Mouse (Mus musculus) neural tube, embryonic 14.5 days (tissue): ENCODE measurements at regions not wholly inside any gene's neighbourhood (a gene's known extent, or its start where the extent isn't known, plus 50 kb on each side); places are given as distances from the start of the nearest gene placed in this dataset.

Experiments
- ATAC-seq: fragments of 200-750 bp; cut with Nextera tagmentation; 2 replicates; pipeline ENCODE4 v1.8.0; 2017; ENCODE audit warnings: low read depth, mild to moderate bottlenecking, moderate TSS enrichment, moderate library complexity
- H3K27ac ChIP-seq: fragments of 300-500 bp; sonication (generic); 2 replicates; pipeline ENCODE4 v1.5.1; 2014; ENCODE audit warnings: low read depth, mild to moderate bottlenecking, control low read depth, low read length, moderate library complexity, mixed read lengths
- H3K27me3 ChIP-seq: fragments of 300-500 bp; sonication (generic); 2 replicates; pipeline ENCODE4 v1.6.1; 2014; ENCODE audit warnings: low read length; ENCODE audit not compliant: control insufficient read depth, insufficient read depth
- H3K36me3 ChIP-seq: fragments of 300-500 bp; sonication (generic); 2 replicates; pipeline ENCODE4 v1.6.1; 2014; ENCODE audit warnings: low read length, mixed read lengths; ENCODE audit not compliant: control insufficient read depth, insufficient read depth
- H3K4me1 ChIP-seq: fragments of 300-500 bp; sonication (generic); 2 replicates; pipeline ENCODE4 v1.6.1; 2014; ENCODE audit warnings: low read length; ENCODE audit not compliant: control insufficient read depth, insufficient read depth
- H3K4me2 ChIP-seq: fragments of 300-500 bp; sonication (generic); 2 replicates; pipeline ENCODE4 v1.6.1; 2014; ENCODE audit warnings: mild to moderate bottlenecking, low read depth, low read length, control low read depth
- H3K4me3 ChIP-seq: fragments of 300-500 bp; sonication (generic); 2 replicates; pipeline ENCODE4 v1.5.1; 2014; ENCODE audit warnings: low read depth, low read length, control low read depth, mixed read lengths
- H3K9ac ChIP-seq: fragments of 300-500 bp; sonication (generic); replicated peaks from 2 replicates; pipeline ENCODE4 v1.6.1; 2014; ENCODE audit warnings: low read depth, mild to moderate bottlenecking, control low read depth, low read length, mixed read lengths
- H3K9me3 ChIP-seq: fragments of 300-500 bp; sonication (generic); 2 replicates; pipeline ENCODE4 v1.6.1; 2016; ENCODE audit warnings: low read length; ENCODE audit not compliant: control insufficient read depth
- WGBS: fragments of 180-500 bp; shearing (Covaris S2); extraction: QIAGEN DNeasy Blood & Tissue Kit; methylation state at CpG from one replicate; pipeline ENCODE4 v1.1.7; 2014; 5-methylcytosine and 5-hydroxymethylcytosine counted together

DNA sequence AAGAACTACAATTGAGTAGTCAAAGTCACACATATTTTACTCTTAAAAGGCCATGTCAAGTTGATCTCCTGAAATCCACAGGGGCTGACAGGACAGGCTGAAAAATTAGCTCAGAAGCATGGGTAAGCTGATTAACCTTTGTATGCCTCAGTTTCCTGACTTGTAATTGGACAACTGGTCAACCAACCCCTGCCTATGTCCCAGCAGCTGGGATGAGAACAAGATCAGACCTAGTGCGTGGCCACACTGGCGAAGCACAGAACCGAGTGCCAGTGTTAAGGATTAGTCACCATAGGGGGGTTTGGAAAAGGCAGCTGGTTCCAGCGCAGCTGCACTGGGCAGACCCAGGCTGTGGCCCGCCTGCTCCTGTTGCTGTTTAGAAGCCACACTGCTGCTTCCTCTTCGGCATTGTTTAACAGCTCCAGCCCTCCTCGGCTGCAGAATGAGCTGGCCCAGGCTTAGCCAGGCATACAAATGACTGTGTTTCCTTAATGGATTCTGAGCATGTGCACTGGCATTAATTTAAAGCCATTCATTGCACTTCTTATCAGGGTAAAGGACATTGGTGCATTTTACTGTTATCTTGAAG, 120.1 kb upstream of the Dock1 start:
- no peak overlapping the region for H3K9ac ChIP-seq
- no peak overlapping the region for H3K4me3 ChIP-seq
- no peaks in the 10 kb centered on the region for H3K36me3 ChIP-seq
- peak; percentile 49; the same call in 1 of the 2 replicates for ATAC-seq
- no peak overlapping the region for H3K27ac ChIP-seq
- H3K9me3 ChIP-seq = no peaks in the 10 kb centered on the region
- WGBS = 40% methylated on average over 7 of the region's 7 CpGs
- no peaks in the 10 kb centered on the region for H3K27me3 ChIP-seq
- no peak overlapping the region for H3K4me2 ChIP-seq
- H3K4me1 ChIP-seq = no peaks in the 10 kb centered on the region; the same call in 1 of the 2 replicates

DNA sequence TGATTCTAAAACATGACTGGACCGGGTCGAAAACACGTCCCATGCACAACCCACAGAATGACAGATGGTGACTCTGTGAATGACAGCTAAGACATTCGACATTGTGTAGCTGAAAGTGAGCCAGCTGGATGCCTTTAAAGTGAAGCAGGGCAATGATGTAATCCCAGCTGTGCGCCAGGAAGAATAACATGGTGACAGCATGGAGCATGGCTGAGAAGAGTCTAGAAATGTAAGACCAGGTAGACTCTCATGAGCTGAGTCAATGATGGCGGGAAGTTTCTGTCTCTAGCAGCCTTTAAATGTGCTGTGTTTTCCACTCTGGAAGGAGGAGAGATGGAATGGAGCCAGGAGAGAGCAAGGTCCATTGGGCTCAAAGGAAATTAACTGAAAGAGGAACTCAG, 118.4 kb upstream of the Dock1 start:
- Histone ChIP-seq H3K27ac (no peak overlapping the region), H3K4me2 (no peak overlapping the region), H3K4me1 (no peaks in the 10 kb centered on the region; the same call in 1 of the 2 replicates), H3K9me3 (no peaks in the 10 kb centered on the region), H3K27me3 (no peaks in the 10 kb centered on the region), H3K4me3 (no peak overlapping the region), H3K9ac (no peak overlapping the region), H3K36me3 (no peaks in the 10 kb centered on the region)
- WGBS = 60% methylated on average over 6 of the region's 6 CpGs
- no peak for ATAC-seq

DNA sequence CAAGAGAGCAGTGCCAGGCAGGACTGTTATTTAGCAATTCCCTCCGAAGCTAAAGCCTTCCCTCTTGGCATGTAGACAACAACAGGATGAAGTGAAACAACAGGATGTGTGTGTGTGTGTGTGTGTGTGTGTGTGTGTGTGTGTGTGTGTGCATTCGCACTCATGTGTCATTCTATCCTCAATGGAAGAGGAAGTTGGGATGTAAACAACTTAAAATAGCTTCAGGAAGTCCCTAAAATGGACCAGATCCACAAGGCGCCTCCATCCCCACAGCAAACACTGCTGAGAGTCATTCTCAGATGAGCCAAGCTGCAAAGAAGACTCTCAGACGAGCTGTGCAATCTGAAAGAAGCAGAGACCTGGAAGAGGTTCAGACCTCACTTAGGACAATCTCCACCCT, 114.4 kb upstream of the Dock1 start:
- Histone ChIP-seq H3K9ac (no peak overlapping the region), H3K4me3 (no peak overlapping the region), H3K4me1 (no peaks in the 10 kb centered on the region), H3K36me3 (no peaks in the 10 kb centered on the region), H3K4me2 (no peak overlapping the region), H3K27me3 (no peaks in the 10 kb centered on the region), H3K9me3 (no peaks in the 10 kb centered on the region), H3K27ac (no peak overlapping the region)
- 83% methylated on average over 4 of the region's 4 CpGs for WGBS
- ATAC-seq = no peak

DNA sequence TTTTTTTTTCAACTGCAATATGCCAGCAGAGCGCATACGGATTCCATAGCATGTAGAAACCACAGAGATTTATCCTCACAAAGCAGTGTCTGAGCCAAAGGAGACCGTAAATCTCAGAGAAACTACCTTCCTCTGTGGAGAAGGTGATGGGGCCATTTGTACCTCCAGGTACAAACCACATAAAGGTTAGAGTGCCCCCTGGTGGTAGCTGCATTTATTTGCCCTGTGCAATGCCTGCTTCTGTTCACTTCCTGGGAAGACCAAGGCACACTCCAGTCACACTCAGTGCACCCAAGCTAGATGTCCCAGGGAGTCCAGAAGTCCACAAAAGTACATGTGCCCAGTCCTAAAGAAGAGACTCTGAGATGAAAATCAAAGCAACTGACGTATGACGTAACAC, 104.1 kb upstream of the Dock1 start:
- ATAC-seq = no peak
- Histone ChIP-seq H3K9me3 (no peaks in the 10 kb centered on the region), H3K27me3 (no peaks in the 10 kb centered on the region), H3K36me3 (no peaks in the 10 kb centered on the region), H3K27ac (no peak overlapping the region), H3K4me3 (no peak overlapping the region), H3K9ac (no peak overlapping the region), H3K4me2 (no peak overlapping the region), H3K4me1 (no peaks in the 10 kb centered on the region)
- 69% methylated on average over 5 of the region's 5 CpGs for whole genome bisulfite sequencing

DNA sequence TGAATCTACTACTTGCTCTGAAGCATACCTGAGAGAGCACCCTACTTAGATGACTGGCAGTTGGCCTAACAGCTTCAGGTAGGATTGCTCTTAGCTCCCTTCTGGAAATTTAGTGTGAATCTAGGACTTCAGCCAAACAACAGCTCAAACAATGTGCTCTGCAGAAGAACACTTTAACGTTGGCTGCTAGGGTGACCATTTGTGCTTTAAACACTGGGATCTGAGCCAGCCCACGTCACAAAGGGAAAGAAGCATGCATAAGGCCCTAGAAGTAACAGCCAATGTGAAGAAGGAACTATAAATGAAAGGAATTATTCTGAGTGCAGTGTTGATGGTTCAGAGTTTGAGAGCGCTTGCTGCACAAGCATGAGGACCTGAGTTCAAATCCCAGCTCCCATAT, 101.2 kb upstream of the Dock1 start:
- Histone ChIP-seq H3K36me3 (no peaks in the 10 kb centered on the region), H3K4me3 (no peak overlapping the region), H3K4me2 (no peak overlapping the region), H3K9ac (no peak overlapping the region), H3K4me1 (no peaks in the 10 kb centered on the region), H3K27ac (no peak overlapping the region), H3K9me3 (no peaks in the 10 kb centered on the region), H3K27me3 (no peaks in the 10 kb centered on the region)
- 77% methylated on average over 3 of the region's 3 CpGs for WGBS
- ATAC-seq = no peak

DNA sequence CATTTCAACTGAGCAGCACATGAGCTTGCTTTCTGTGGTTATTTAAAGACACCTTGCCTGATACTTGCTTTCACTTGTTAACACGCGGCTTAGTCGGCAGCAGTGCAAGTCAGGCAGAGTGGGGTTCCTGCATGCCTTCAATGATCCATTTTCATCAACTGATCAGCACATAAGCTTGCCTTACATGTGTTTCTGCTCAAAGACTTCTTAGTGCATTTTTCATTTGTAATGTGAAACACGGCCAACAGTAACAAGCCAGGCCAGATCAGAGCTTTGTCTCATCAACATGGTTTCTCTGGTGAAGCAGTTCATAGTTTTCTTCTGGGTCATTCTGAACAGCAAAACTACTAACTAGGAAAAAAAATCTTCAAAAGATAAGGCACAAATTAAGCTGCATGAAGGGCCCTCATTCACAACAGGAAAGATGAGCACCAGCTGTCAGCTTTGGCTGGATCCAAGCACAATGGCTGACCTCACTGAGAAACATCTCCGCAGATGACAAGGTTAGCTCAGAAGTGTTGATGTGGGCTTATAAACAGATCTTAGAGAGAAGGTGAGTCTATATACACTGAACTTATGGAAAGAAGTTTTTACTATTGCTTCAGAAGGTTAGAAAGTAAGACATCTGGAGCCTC, 100.2 kb upstream of the Dock1 start:
- Histone ChIP-seq H3K27me3 (no peaks in the 10 kb centered on the region), H3K9ac (no peak overlapping the region), H3K27ac (no peak overlapping the region), H3K4me3 (no peak overlapping the region), H3K4me2 (no peak overlapping the region), H3K4me1 (no peaks in the 10 kb centered on the region), H3K36me3 (no peaks in the 10 kb centered on the region), H3K9me3 (no peaks in the 10 kb centered on the region)
- ATAC-seq = no peak
- WGBS = 94% methylated on average over 5 of the region's 5 CpGs

DNA sequence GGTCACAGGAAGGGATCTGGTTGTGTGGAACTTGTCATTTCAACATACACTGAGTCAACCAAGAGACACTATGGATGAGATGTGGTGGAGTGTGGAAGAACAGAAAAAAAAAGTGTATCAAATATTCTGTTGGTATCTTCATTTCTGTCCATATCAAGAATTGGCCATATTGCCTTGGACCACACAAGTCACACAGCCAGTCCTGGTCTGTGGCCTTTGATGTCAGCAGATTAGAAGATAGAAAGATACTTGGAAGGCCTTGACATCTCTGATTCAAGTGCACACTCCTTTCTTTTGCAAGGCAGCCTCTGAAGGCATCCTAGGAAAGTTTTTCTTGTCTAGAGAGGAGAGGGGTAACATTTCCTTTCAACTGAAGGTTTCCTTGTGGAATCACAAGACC, 88.7 kb upstream of the Dock1 start:
- H3K4me3 ChIP-seq = no peak overlapping the region
- no peak overlapping the region for H3K4me2 ChIP-seq
- no peaks in the 10 kb centered on the region for H3K9me3 ChIP-seq
- ATAC-seq = no peak
- no peaks in the 10 kb centered on the region for H3K27me3 ChIP-seq
- H3K27ac ChIP-seq = no peak overlapping the region
- H3K9ac ChIP-seq = no peak overlapping the region
- H3K36me3 ChIP-seq = no peaks in the 10 kb centered on the region
- H3K4me1 ChIP-seq = no peaks in the 10 kb centered on the region

DNA sequence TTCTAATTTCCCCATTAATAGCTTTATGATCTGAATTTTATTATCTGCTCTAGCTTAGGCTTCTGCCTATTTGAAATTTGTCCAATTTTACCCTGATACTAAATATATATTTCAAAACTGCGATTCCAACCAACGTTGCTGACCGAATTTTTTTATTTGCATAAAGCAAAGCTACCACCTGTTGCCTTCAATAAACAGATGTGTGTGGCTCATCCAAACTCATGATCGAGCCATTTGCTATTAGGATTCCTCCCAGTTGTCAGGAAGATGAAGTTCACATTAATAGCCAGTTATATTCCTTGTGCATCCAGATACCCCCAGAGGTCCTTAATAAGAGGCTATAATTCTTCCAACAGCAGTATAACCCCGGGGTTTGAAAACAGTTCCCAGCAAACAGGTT, 85.0 kb upstream of the Dock1 start:
- no peak overlapping the region for H3K4me2 ChIP-seq
- WGBS = 75% methylated on average over 5 of the region's 5 CpGs
- H3K36me3 ChIP-seq = no peaks in the 10 kb centered on the region
- H3K27ac ChIP-seq = no peak overlapping the region
- H3K9me3 ChIP-seq = no peaks in the 10 kb centered on the region
- H3K4me1 ChIP-seq = no peaks in the 10 kb centered on the region
- no peaks in the 10 kb centered on the region for H3K27me3 ChIP-seq
- ATAC-seq = no peak
- H3K4me3 ChIP-seq = no peak overlapping the region
- no peak overlapping the region for H3K9ac ChIP-seq

DNA sequence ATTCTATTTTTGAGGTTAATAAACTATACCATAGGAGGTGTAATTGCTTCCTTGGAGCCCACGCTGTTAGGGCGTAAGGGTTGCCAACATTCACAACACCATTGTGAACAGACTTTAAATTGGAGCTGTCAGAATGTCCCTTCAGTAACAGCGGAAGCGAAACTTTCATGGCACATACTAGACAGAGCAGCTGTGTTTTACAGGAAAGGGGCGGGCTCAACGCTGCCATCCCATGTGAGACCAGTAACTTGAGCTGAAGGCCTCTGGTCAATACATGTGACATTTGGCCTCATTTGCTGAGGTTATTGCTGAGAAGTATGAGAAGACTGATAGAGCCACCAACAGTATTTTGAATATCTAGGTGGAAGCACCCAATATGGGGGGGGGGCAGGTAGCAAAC, 83.5 kb upstream of the Dock1 start:
- no peaks in the 10 kb centered on the region for H3K4me1 ChIP-seq
- WGBS = 92% methylated on average over 6 of the region's 6 CpGs
- H3K9ac ChIP-seq = no peak overlapping the region
- no peaks in the 10 kb centered on the region for H3K27me3 ChIP-seq
- H3K4me2 ChIP-seq = no peak overlapping the region
- H3K4me3 ChIP-seq = no peak overlapping the region
- H3K27ac ChIP-seq = no peak overlapping the region
- H3K9me3 ChIP-seq = no peaks in the 10 kb centered on the region
- H3K36me3 ChIP-seq = no peaks in the 10 kb centered on the region
- no peak for ATAC-seq
